Mouse (Mus musculus): ENCODE measurements around the gene Med27. TPM values are rescaled to one million over a fixed set of nuclear protein-coding genes. Genes with fewer than 3 reads are reported as not detected.

Gene Med27
- polyA plus RNA-seq, 1 experiment: 99.7 TPM

DNA sequence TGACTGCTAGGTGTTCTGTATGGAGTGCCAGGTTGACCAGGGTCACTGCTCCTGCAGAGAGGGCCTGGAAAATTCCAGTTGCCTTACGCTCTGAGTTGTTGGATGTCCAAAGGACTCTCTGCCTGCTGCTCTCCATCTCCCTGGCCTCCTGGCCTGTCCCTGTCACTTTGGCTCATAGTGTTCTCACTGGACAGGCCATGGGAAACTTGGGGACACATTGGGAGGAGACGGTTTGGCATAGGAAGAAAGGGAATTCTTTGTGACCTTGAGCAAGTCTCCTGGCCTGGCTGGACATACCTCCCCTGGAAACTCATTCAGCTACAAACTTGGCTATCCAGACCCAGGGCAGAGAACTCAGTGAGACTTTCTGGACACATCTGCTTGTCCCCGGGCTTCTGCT is 213.3 kb downstream of the Med27 start:
- no peaks in the 10 kb centered on the region for H3K36me3 ChIP-seq (replicated peaks; ENCODE audit: low read length)
- H3K4me1 ChIP-seq: no peaks in the 10 kb centered on the region; the same call in 1 of the 2 replicates
- H3K4me3 ChIP-seq (replicated peaks): no peak overlapping the region
- H3K27me3 ChIP-seq (replicated peaks): peaks cover 59% of the 10 kb centered on the region
- H3K9me3 ChIP-seq: peaks cover 4% of the 10 kb centered on the region; the same call in 1 of the 2 replicates
- no peak for TF ChIP-seq FLI1 (IDR thresholded peaks at IDR 0.05; ENCODE audit: low read length)
- no peak for TF ChIP-seq GATA1 (IDR thresholded peaks at IDR 0.05; ENCODE audit: borderline replicate concordance, low read length)

DNA sequence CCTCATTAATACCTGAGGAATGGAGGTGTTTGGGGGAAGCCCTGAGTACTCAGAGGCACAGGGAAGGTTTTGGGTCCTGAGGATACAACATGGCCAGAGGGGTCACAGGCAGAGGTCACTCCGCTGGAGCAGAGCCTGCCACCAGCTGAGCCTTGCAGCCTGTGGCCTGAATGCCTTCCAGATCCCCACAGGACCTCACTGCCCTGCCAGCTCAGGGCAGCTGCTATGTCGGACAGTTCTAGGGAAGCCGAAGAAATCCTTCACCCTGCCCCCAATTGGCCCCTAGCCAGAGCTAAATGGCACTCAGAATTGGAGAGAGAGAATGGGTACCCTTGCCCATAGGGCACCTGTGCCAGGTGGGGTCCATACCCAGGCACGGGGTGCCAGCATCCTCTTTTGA is 214.8 kb downstream of the Med27 start:
- TF ChIP-seq FLI1 (IDR thresholded peaks at IDR 0.05; ENCODE audit: low read length) (no peak), GATA1 (IDR thresholded peaks at IDR 0.05; ENCODE audit: borderline replicate concordance, low read length) (no peak)
- H3K4me3 ChIP-seq (replicated peaks): no peak overlapping the region
- no peaks in the 10 kb centered on the region for H3K36me3 ChIP-seq (replicated peaks; ENCODE audit: low read length)
- peaks cover 70% of the 10 kb centered on the region for H3K27me3 ChIP-seq (replicated peaks)
- no peaks in the 10 kb centered on the region; the same call in 1 of the 2 replicates for H3K4me1 ChIP-seq
- H3K9me3 ChIP-seq: peaks cover 9% of the 10 kb centered on the region

DNA sequence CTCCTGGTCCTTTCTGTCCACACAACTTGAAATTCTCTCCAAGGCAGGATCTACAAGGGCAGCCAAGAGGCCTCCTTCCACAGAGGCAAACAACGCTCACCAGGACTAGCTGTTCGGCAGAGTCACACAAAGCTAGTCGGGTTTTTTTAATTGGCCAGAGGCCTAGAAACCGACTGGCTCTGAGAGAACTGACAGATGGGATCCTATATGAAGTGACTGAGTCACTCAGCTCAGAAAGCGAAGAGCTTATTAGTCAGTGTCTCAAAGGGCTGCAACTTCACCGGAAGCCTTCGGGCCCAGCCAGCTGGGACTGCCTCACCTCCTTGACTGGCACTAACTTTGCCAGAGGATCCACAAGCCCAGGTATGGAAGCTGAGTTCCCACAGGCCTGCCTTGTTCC is 217.4 kb downstream of the Med27 start:
- Histone ChIP-seq H3K9me3 (peaks cover 22% of the 10 kb centered on the region), H3K36me3 (replicated peaks; ENCODE audit: low read length) (no peaks in the 10 kb centered on the region), H3K27me3 (replicated peaks) (peaks cover 72% of the 10 kb centered on the region), H3K4me1 (no peaks in the 10 kb centered on the region; the same call in 1 of the 2 replicates), H3K4me3 (replicated peaks) (no peak overlapping the region)
- no peak for TF ChIP-seq FLI1 (IDR thresholded peaks at IDR 0.05; ENCODE audit: low read length)
- TF ChIP-seq GATA1 (IDR thresholded peaks at IDR 0.05; ENCODE audit: borderline replicate concordance, low read length): no peak

DNA sequence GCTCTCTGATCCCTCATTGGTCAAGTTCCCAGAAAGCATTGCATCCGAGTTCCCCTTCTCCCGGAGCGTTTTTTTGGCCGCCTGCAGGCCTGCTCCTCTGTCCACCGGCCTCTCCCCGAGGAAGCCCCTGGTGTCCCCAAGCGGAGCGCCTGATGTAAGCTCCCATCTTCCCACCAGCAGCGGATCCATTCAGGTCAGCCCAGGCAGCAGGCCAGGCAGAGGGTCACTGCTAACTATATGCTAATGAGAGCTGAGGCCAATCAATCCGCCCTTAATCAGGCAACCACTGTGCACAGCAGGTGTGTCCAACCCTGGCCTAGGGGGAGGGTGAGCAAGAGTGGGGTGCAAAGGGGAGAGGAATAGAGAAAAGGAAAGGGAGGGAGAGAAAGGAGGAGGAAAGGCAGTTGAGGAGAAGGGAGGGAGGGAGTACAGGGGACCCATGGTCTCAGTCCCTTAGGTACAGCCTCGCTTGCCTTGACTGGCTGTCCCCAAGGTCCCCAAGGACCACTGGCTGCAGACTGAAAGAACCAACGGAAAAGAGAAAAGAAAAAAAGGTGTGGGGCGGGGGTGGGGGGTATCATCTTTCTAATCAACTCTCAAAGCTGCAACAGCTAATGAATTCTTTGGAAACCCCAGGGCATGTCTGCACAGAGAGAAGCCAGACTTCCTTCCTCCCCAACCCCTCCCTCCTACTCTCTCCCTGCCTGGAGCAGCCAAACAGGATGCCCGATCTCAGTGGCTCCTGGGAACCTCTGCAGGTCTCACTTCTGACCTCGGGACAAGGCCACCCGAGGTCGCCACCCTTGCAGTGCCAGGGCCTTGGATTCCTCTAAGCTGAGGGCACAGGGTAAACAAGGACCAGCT is 219.2 kb downstream of the Med27 start:
- no peak for TF ChIP-seq FLI1 (IDR thresholded peaks at IDR 0.05; ENCODE audit: low read length)
- TF ChIP-seq GATA1 (IDR thresholded peaks at IDR 0.05; ENCODE audit: borderline replicate concordance, low read length): no peak
- Histone ChIP-seq H3K27me3 (replicated peaks) (peaks cover 67% of the 10 kb centered on the region), H3K9me3 (peaks cover 22% of the 10 kb centered on the region), H3K4me3 (replicated peaks) (no peak overlapping the region), H3K4me1 (no peaks in the 10 kb centered on the region), H3K36me3 (replicated peaks; ENCODE audit: low read length) (no peaks in the 10 kb centered on the region)

DNA sequence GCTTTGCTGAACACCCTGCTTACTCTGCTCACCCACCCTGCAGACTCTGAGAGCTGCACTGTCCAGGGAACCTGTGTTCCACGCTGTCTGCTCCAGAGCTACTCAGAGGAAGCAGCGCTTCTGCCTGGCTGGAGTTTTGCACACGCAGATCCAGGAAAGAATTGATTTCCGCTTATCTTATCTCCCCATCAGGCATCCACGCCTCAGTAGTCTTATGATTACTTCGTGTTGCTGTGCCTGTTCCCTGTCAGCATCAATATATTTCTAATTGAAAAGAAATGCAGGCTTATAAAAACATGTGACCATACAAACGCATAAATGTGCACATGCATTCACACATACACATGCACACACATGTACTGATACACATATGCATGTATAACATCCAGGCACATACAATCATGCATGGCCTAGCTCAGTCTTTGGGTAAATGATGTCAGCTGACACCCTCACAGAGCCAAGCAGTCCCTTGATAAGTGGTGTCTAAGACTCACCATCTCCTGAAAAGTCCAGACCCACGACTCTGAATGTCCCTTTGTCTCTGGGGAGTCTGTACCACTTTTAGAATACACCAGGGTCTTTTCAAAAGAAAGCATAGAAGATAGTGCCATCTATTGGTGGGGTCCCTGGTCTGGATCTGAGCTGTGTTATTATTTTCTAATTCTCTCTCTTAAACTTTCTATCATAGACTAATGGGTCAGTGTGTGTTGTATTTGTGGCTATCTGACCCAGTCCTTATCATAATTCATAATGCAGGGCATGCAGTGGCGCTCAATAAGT is 225.5 kb downstream of the Med27 start:
- H3K4me1 ChIP-seq: no peaks in the 10 kb centered on the region
- no peak overlapping the region for H3K4me3 ChIP-seq (replicated peaks)
- peaks cover 6% of the 10 kb centered on the region for H3K9me3 ChIP-seq
- peaks cover 46% of the 10 kb centered on the region for H3K27me3 ChIP-seq (replicated peaks)
- H3K36me3 ChIP-seq (replicated peaks; ENCODE audit: low read length): no peaks in the 10 kb centered on the region
- TF ChIP-seq GATA1 (IDR thresholded peaks at IDR 0.05; ENCODE audit: borderline replicate concordance, low read length) (no peak), FLI1 (IDR thresholded peaks at IDR 0.05; ENCODE audit: low read length) (no peak)

DNA sequence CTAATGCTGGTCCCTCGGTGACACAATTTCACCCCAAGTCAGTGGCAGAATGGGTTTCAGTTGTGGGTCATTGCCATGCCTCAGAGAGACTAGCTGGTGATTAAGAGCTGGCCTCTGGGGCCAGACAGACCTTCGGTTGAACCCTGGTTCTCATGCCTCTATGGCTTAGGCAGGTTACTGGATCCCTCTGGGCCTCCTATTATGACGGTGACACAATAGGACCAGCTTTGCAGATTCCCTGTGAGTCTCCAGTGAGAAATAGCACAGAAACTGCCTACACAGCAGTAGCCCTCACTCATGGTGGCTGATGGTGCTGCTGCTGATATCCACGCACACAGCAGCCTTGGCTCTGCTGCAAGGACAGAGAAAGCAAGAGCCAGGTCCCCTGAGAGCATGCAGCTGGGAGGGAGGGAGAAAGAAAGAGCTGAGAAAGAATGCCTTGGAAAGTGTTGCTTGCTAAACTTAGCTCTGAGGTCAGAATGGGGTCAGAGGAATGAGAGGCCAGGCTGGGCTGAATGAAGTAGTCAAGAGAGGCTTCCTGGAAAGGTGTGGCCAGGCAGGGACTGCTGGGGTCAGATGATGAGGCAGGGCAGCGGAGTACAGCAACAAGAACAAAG is 226.3 kb downstream of the Med27 start:
- H3K4me1 ChIP-seq: no peaks in the 10 kb centered on the region
- no peaks in the 10 kb centered on the region for H3K9me3 ChIP-seq
- TF ChIP-seq GATA1 (IDR thresholded peaks at IDR 0.05; ENCODE audit: borderline replicate concordance, low read length): no peak
- TF ChIP-seq FLI1 (IDR thresholded peaks at IDR 0.05; ENCODE audit: low read length): no peak
- H3K36me3 ChIP-seq (replicated peaks; ENCODE audit: low read length): no peaks in the 10 kb centered on the region
- peaks cover 44% of the 10 kb centered on the region for H3K27me3 ChIP-seq (replicated peaks)
- no peak overlapping the region for H3K4me3 ChIP-seq (replicated peaks)

DNA sequence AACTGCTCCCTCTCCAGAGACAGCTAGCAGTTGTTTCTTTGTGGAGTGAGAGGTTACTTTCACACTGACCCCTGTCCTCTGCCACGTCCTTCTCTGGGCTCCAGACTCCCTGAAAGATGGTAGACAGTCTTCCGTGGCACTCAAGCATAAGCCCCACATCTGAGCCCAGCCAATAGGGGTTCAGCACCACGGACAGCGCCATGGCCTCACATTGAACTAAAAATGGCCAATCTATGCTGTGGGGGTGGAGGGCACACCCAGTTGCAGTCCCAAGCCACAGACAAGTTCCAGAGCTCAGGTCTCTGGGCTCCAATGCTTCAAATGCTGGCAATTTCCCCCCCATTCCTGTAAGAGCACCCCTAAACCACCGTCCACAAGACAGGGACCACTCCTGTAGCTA is 227.0 kb downstream of the Med27 start:
- H3K4me1 ChIP-seq: no peaks in the 10 kb centered on the region
- TF ChIP-seq FLI1 (IDR thresholded peaks at IDR 0.05; ENCODE audit: low read length): no peak
- TF ChIP-seq GATA1 (IDR thresholded peaks at IDR 0.05; ENCODE audit: borderline replicate concordance, low read length): no peak
- no peak overlapping the region for H3K4me3 ChIP-seq (replicated peaks)
- H3K9me3 ChIP-seq: no peaks in the 10 kb centered on the region
- peaks cover 42% of the 10 kb centered on the region for H3K27me3 ChIP-seq (replicated peaks)
- H3K36me3 ChIP-seq (replicated peaks; ENCODE audit: low read length): no peaks in the 10 kb centered on the region

DNA sequence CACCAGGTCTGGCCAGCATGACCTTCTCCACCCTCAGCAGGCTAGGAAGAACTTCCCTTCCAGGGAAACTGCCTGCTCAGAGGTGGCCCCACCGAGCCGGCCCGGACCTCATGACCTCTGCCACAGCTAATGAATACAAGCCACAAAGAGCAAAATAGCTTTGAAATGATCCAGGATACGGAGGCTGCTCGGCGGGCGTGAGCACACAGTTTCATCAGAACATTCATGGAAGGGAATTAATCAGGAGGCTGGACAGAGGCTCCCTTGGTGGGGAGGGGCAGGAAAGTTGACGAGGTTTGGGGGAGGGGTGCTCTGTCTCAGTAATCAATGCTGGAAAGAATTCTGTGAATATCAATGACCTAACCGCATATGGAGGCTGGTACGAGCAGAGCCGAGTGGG is 227.6 kb downstream of the Med27 start:
- no peaks in the 10 kb centered on the region for H3K4me1 ChIP-seq
- peaks cover 48% of the 10 kb centered on the region for H3K27me3 ChIP-seq (replicated peaks)
- H3K4me3 ChIP-seq (replicated peaks): no peak overlapping the region
- TF ChIP-seq GATA1 (IDR thresholded peaks at IDR 0.05; ENCODE audit: borderline replicate concordance, low read length) (no peak), FLI1 (IDR thresholded peaks at IDR 0.05; ENCODE audit: low read length) (no peak)
- H3K36me3 ChIP-seq (replicated peaks; ENCODE audit: low read length): no peaks in the 10 kb centered on the region
- H3K9me3 ChIP-seq: no peaks in the 10 kb centered on the region

Other genes with a start within 250 kb of the Med27 start
- gene Setx, start 222.6 kb upstream of the Med27 start, polyA plus RNA-seq (2012; ENCODE audit: insufficient read depth, low replicate concordance): 1.4 and 1.6 TPM in 2 replicates
- gene Ntng2, start 93.8 kb upstream of the Med27 start, polyA plus RNA-seq (2012; ENCODE audit: insufficient read depth, low replicate concordance): 3.1 TPM in 1 of 2 replicates, not detected in the other